Mouse (Mus musculus) kidney, postnatal 0 days (tissue): ENCODE measurements around the gene Ptprn. TPM values are rescaled to one million over a fixed set of nuclear protein-coding genes. Genes with fewer than 3 reads are reported as not detected.

Source experiments
- ATAC-seq: fragments of 200-750 bp; cut with Nextera tagmentation; replicated peaks from 2 replicates; pipeline ENCODE4 v1.8.0; 2017; ENCODE audit warnings: low read depth, moderate number of reproducible peaks, moderate TSS enrichment, moderate library complexity; ENCODE audit not compliant: low FRiP score
- DNase-seq: peaks from one replicate; pipeline ENCODE4 v3.0.0-alpha.2; 2016; ENCODE audit warnings: low spot score
- H3K27ac ChIP-seq: fragments of 300-500 bp; sonication (generic); 2 replicates; pipeline ENCODE4 v1.5.1; 2014; ENCODE audit warnings: mild to moderate bottlenecking
- H3K27me3 ChIP-seq: fragments of 300-500 bp; sonication (generic); 2 replicates; pipeline ENCODE4 v1.6.1; 2014; ENCODE audit warnings: low read length, mixed read lengths; ENCODE audit not compliant: insufficient read depth
- H3K36me3 ChIP-seq: fragments of 300-500 bp; sonication (generic); 2 replicates; pipeline ENCODE4 v1.6.1; 2014; ENCODE audit warnings: low read length, mixed read lengths; ENCODE audit not compliant: insufficient read depth
- H3K4me1 ChIP-seq: fragments of 300-500 bp; sonication (generic); replicated peaks from 2 replicates; pipeline ENCODE4 v1.6.1; 2014; ENCODE audit warnings: antibody characterized with exemption, low read length, mixed read lengths; ENCODE audit not compliant: insufficient read depth
- H3K4me2 ChIP-seq: fragments of 300-500 bp; sonication (generic); 2 replicates; pipeline ENCODE4 v1.6.1; 2014; ENCODE audit warnings: mild to moderate bottlenecking, low read length, moderate library complexity, mixed read lengths
- H3K4me3 ChIP-seq: fragments of 300-500 bp; sonication (generic); replicated peaks from 2 replicates; pipeline ENCODE4 v1.5.1; 2014; ENCODE audit warnings: low read depth, low read length
- H3K9ac ChIP-seq: fragments of 300-500 bp; sonication (generic); 2 replicates; pipeline ENCODE4 v1.6.1; 2014; ENCODE audit warnings: low read depth, low read length
- H3K9me3 ChIP-seq: fragments of 300-500 bp; sonication (generic); replicated peaks from 2 replicates; pipeline ENCODE4 v1.6.1; 2016; ENCODE audit warnings: low read length, inconsistent platforms, mixed read lengths
- CTCF ChIP-seq: IDR thresholded peaks from 2 replicates; pipeline ENCODE4 v1.5.1; 2016; ENCODE audit warnings: antibody characterized with exemption, low read depth, mild to moderate bottlenecking, moderate library complexity
- WGBS: fragments of 180-500 bp; shearing (Covaris S2); extraction: QIAGEN DNeasy Blood & Tissue Kit; methylation state at CpG from one replicate; pipeline ENCODE4 v1.1.7; 2014; 5-methylcytosine and 5-hydroxymethylcytosine counted together
- polyA plus RNA-seq: library from polyadenylated mRNA; unstranded; fragments of >200 nt; fragmentation: Nextera tagmentation; extraction: Ambion mirVana; gene quantifications from 2 replicates; pipeline ENCODE4 v1.2.1, GENCODE M21; 2015

Gene Ptprn
- polyA plus RNA-seq, 1 experiment from 2014 or later = 0.13 TPM

DNA sequence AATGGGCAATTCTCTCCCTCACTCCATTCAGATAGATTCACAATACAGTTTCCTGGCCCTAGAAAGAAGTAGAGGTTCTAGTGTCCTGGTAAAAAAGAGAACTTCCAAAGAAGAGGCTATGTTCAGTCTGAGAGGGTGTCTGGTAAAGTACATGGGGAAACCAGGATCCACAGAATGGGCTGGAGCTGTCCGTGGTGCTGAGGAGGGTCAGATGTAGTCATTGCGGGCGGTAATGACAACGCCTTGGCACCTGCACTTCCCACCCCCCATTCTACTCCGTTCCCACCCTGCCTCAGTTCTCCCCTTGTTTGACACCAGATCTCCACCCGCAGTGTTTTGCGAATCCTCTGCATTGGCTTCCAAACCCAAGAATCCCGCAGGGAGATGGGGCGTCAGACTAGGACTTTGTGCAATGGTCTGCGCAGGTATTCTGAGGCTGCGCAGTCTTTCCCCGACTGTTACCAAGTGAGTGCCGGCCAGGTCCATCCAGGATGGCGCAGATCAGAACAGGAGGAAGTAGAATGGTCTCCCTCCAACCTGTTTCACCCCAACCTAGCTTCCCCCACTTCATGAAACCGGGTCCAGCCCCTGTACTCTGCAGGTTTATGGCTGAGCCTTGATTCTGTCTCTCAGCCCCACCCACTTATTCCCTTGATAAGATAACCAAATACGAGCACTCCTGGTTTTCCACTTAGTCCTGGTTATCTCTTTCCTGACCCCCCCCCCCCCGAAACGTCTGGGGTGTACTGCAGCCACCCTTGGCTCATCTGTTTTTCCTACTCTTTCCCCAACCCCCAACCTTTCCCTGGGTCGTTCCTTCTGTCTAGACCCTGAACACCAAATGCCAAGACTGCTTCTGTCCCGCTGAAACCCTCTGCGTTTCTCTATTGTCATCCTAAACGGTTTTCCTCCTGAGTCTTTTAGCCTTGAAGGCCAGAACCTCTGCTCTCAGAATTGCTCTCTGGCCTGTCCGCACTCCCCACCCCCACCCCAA lies 13.2 kb upstream of the Ptprn start:
- no peaks in the 10 kb centered on the region for H3K9me3 ChIP-seq
- H3K4me2 ChIP-seq = no peak overlapping the region
- no peaks in the 10 kb centered on the region for H3K4me1 ChIP-seq
- H3K27ac ChIP-seq = no peak overlapping the region
- H3K27me3 ChIP-seq = no peaks in the 10 kb centered on the region; the same call in 1 of the 2 replicates
- no peak overlapping the region for H3K4me3 ChIP-seq
- no peaks in the 10 kb centered on the region for H3K36me3 ChIP-seq
- WGBS = 3% methylated on average over 23 of the region's 23 CpGs
- no peak overlapping the region for H3K9ac ChIP-seq
- ATAC-seq (no peak), DNase-seq (peak; percentile 74)
- no peak for TF ChIP-seq CTCF

- H3K27ac ChIP-seq = no peak overlapping the region
- DNase-seq = peak; percentile 85
- H3K4me1 ChIP-seq = no peaks in the 10 kb centered on the region
- ATAC-seq = 0 out of 2 replicates have a peak, but pooled peaks have one; percentile 40
- H3K4me2 ChIP-seq = no peak overlapping the region
- H3K4me3 ChIP-seq = no peak overlapping the region
- H3K9ac ChIP-seq = no peak overlapping the region
- peaks cover 18% of the 10 kb centered on the region for H3K27me3 ChIP-seq
- no peaks in the 10 kb centered on the region for H3K36me3 ChIP-seq
- H3K9me3 ChIP-seq = no peaks in the 10 kb centered on the region
- WGBS = 1% methylated on average over 40 of the region's 40 CpGs
- no peak for TF ChIP-seq CTCF
Measured at GRCm38 (mm10) chr1:75262969-75263951, 1.0 kb downstream of the Ptprn start.

DNA sequence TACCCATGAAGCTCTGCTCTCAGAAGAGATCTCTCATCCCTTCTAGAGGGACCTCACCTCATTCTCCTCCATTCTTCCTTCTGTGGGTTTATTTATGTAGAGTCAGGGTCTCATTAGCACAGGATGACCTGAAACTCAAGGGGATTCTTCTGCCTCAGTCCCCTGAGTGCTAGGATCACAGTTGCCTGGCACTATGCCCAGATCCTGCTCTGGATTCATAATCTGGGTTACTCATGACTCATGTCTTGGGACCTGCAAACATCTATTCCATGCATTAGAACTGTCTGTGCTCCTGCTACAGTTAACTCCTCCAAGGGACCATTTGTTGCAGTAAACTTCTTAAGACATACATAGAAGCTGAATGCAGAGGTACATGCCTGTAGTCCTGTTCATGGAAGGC lies 3.0 kb downstream of the Ptprn start:
- H3K4me1 ChIP-seq = no peaks in the 10 kb centered on the region
- peaks cover 18% of the 10 kb centered on the region for H3K27me3 ChIP-seq
- DNase-seq (no peak), ATAC-seq (no peak)
- no peak overlapping the region for H3K4me3 ChIP-seq
- no peak overlapping the region for H3K4me2 ChIP-seq
- no peak for TF ChIP-seq CTCF
- H3K9me3 ChIP-seq = no peaks in the 10 kb centered on the region
- no peaks in the 10 kb centered on the region for H3K36me3 ChIP-seq
- H3K27ac ChIP-seq = no peak overlapping the region
- no peak overlapping the region for H3K9ac ChIP-seq

- Histone ChIP-seq H3K36me3 (no peaks in the 10 kb centered on the region), H3K4me3 (no peak overlapping the region), H3K4me2 (no peak overlapping the region), H3K4me1 (peaks cover 3% of the 10 kb centered on the region; the same call in 1 of the 2 replicates), H3K9ac (no peak overlapping the region), H3K9me3 (no peaks in the 10 kb centered on the region), H3K27me3 (no peaks in the 10 kb centered on the region), H3K27ac (no peak overlapping the region)
- no peak for TF ChIP-seq CTCF
- DNase-seq (no peak), ATAC-seq (no peak)
- 60% methylated on average over 10 of the region's 10 CpGs for WGBS
Measured at GRCm38 (mm10) chr1:75255516-75256046, 8.7 kb downstream of the Ptprn start.

GRCm38 (mm10) chr1:75254625-75255013 lies 9.7 kb downstream of the Ptprn start:
- Histone ChIP-seq H3K4me1 (peaks cover 3% of the 10 kb centered on the region; the same call in 1 of the 2 replicates), H3K4me3 (no peak overlapping the region), H3K27ac (no peak overlapping the region), H3K9me3 (no peaks in the 10 kb centered on the region), H3K36me3 (no peaks in the 10 kb centered on the region), H3K27me3 (no peaks in the 10 kb centered on the region), H3K9ac (no peak overlapping the region), H3K4me2 (no peak overlapping the region)
- DNase-seq = no peak
- TF ChIP-seq CTCF = no peak
- WGBS = 73% methylated on average over 8 of the region's 8 CpGs
- ATAC-seq = no peak
